Mouse (Mus musculus) forebrain, embryonic 15.5 days (tissue): ENCODE data around the gene Npr1. TPM values are rescaled to one million over a fixed set of nuclear protein-coding genes. Genes with fewer than 3 reads are reported as not detected.

ENCODE experiments used
- polyA plus RNA-seq: library from polyadenylated mRNA; unstranded; fragments of >200 nt; fragmentation: Nextera tagmentation; extraction: Ambion mirVana; gene quantifications from 2 replicates; pipeline ENCODE4 v1.2.1, GENCODE M21; 2015

Npr1 gene
- polyA plus RNA-seq, 1 experiment from 2014 or later: 1.6 TPM

Other genes starting within 250 kb of the Npr1 start
- gene Jtb, start 234.3 kb downstream of the Npr1 start, polyA plus RNA-seq: 109 and 110 TPM in 2 replicates
- 3.7 TPM in 2 replicates for gene Creb3l4, start 222.4 kb downstream of the Npr1 start, polyA plus RNA-seq
- 42.8 and 43.2 TPM in 2 replicates for gene Slc39a1, start 217.7 kb downstream of the Npr1 start, polyA plus RNA-seq
- 20.8 and 21.1 TPM in 2 replicates for gene Crtc2, start 211.7 kb downstream of the Npr1 start, polyA plus RNA-seq
- gene Dennd4b, start 200.7 kb downstream of the Npr1 start, polyA plus RNA-seq: 5.4 and 7.2 TPM in 2 replicates
- gene Gatad2b, start 172.7 kb downstream of the Npr1 start, polyA plus RNA-seq: 15.2 TPM in 2 replicates
- gene Slc27a3, start 75.9 kb downstream of the Npr1 start, polyA plus RNA-seq: 18.5 and 18.8 TPM in 2 replicates
- 33.6 and 36.5 TPM in 2 replicates for gene Ints3, start 32.2 kb downstream of the Npr1 start, polyA plus RNA-seq
- gene Ilf2, start 10.3 kb upstream of the Npr1 start, polyA plus RNA-seq: 333 and 340 TPM in 2 replicates
- gene Snapin, start 25.2 kb upstream of the Npr1 start, polyA plus RNA-seq: 76.1 and 81.8 TPM in 2 replicates
- gene Chtop, start 43.6 kb upstream of the Npr1 start, polyA plus RNA-seq: 219 and 224 TPM in 2 replicates
- gene S100a1, start 48.5 kb upstream of the Npr1 start, polyA plus RNA-seq: 9.0 and 11.4 TPM in 2 replicates
- 8.1 and 8.5 TPM in 2 replicates for gene S100a13, start 48.6 kb upstream of the Npr1 start, polyA plus RNA-seq
- not detected in 2 replicates for gene S100a14, start 61.0 kb upstream of the Npr1 start, polyA plus RNA-seq
- 31.7 and 40.0 TPM in 2 replicates for gene S100a16, start 71.4 kb upstream of the Npr1 start, polyA plus RNA-seq
- gene S100a3, start 94.7 kb upstream of the Npr1 start, polyA plus RNA-seq: 0.06 and 0.50 TPM in 2 replicates
- gene S100a2, start 124.4 kb upstream of the Npr1 start, polyA plus RNA-seq: not detected in 2 replicates
- gene Gm42674, start 136.0 kb upstream of the Npr1 start, polyA plus RNA-seq: not detected in 2 replicates
- gene S100a4, start 137.9 kb upstream of the Npr1 start, polyA plus RNA-seq: 0.56 and 0.65 TPM in 2 replicates
- gene S100a5, start 142.7 kb upstream of the Npr1 start, polyA plus RNA-seq: not detected in 2 replicates
- gene S100a6, start 147.0 kb upstream of the Npr1 start, polyA plus RNA-seq: 12.8 and 18.5 TPM in 2 replicates
- gene S100a7a, start 188.2 kb upstream of the Npr1 start, polyA plus RNA-seq: not detected in 2 replicates
- gene S100a8, start 203.1 kb upstream of the Npr1 start, polyA plus RNA-seq: 2.8 and 6.1 TPM in 2 replicates
- gene S100a9, start 229.9 kb upstream of the Npr1 start, polyA plus RNA-seq: 2.1 and 2.2 TPM in 2 replicates